ENCODE assay signal across 16 mouse cellular contexts in the genomic region with DNA sequence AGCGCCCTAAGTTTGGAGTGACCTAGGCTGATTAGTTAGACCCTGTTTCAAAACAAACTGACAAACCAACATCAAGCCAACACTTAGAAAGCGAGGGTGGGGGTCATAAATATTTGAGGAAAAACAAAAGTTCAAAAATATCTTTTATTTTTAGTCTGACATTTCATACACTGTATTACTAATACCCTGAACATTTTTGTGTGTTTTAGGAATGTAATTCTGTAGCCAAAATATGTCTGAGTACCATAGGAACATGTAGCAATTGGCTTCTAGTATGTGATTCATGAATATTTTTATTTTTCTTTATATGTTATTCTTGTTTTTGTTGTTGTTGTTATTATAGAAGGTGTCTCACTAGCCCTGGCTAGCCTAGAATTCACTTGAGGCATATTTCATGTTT. TPM values are rescaled to one million over a fixed set of nuclear protein-coding genes. Genes with fewer than 3 reads are reported as not detected.
DNase-seq lines count a peak whose midpoint lies in the region.
"Had no signal": no experiment of that assay in that cellular context is flagged by ENCODE, and none has a peak within 500 bp of the region (broad histone marks: within the 10 kb centered on the region; RNA-seq: fewer than 3 reads in every experiment).

No protein-coding gene starts in this region.

- intact Hi-C loops in heart, postnatal 14 days (cut with DNase I), result no loop called here

- DNase-seq in 3134 (ENCODE audit: extremely low read depth, insufficient read length, low spot score) (peak; percentile 13), 3T3-L1 (ENCODE audit: low read depth, low spot score) (peak; percentile 71), NIH3T3 (ENCODE audit: low read depth) (peak; percentile 52)
- DNase-seq in gastrocnemius, adult 18-20 months (ENCODE audit: low spot score), result no peak
- no peak for DNase-seq in heart, postnatal 14 days
- DNase-seq in T-cell, adult 2 months (ENCODE audit: low spot score), result no peak
- DNase-seq: adrenal gland, adult 8-10 months; adrenal gland, postnatal 14 days; adrenal gland, postnatal 36 days; cerebellum, adult 11-12 months; cerebellum, adult 2 months; cerebellum, adult 9-11 months; cerebellum, postnatal 14 days; cerebellum, postnatal 36 days; embryo, embryonic 11 days; forebrain, postnatal 0 days had no signal

RNA-seq across cellular contexts. Expression of a gene that starts 11.2 kb away (rescaled TPM):
- total RNA-seq in gastrocnemius, adult 18-20 months (2021), result 1 to 10 TPM; 3.6 to 4.3 TPM
- total RNA-seq in heart, postnatal 14 days (2021), result 10 to 100 TPM in 1 of 2 experiments, 1 to 10 TPM in 1; 9.6 to 13.3 TPM

Comparison
In these comparisons a context has a peak if more than half of its experiments do, and no peak if none do; other contexts are left out.
1. DNase-seq: peak in 3134 (single experiment), 3T3-L1 (single experiment) and NIH3T3 (single experiment); none in gastrocnemius, adult 18-20 months (single experiment), heart, postnatal 14 days (0 of 2) and T-cell, adult 2 months (single experiment).